Mouse (Mus musculus): Measurements from ENCODE around the gene Kars.

Kars gene

GRCm38 (mm10) chr8:111947144-111947543, 64.0 kb downstream of the Kars start:
- no peak for DNase-seq (ENCODE audit: low spot score)

GRCm38 (mm10) chr8:111943544-111943943, 67.6 kb downstream of the Kars start:
- no peak for DNase-seq (ENCODE audit: low spot score)

Measured in layer of hippocampus, adult 11-12 months (tissue).